Mouse (Mus musculus) megakaryocyte, adult 5-6 weeks (primary cell): Measurements from ENCODE around the gene Txn2. TPM values are rescaled to one million over a fixed set of nuclear protein-coding genes. Genes with fewer than 3 reads are reported as not detected.

ENCODE experiments used
- ATAC-seq: 2 replicates; pipeline ENCODE4 v1.8.0; 2016; ENCODE audit warnings: mild to moderate bottlenecking, inconsistent platforms; ENCODE audit not compliant: poor library complexity, severe bottlenecking
- total RNA-seq, 2 experiments: library from RNA; stranded (forward) in 1 of 2; stranded (reverse) in 1 of 2; fragments of 153-499, 151-499 nt in 1 of 2; fragments of 221-1000, 200-1000 nt in 1 of 2; gene quantifications; 2 replicates each; pipeline versions ENCODE4 v1.2.3 to v1.2.4; 2015 to 2017

The Txn2 gene
- total RNA-seq (2015) (162 and 187 TPM in 2 replicates), total RNA-seq (2017) (23.2 and 39.4 TPM in 2 replicates)

GRCm38 (mm10) chr15:77928673-77929331, at the start of gene Txn2:
Txn2 (minus strand) TSS chr15:77929006.
- peak; percentile 82 for ATAC-seq

GRCm38 (mm10) chr15:77977663-77978062, 48.9 kb upstream of the Txn2 start:
- no peak for ATAC-seq

GRCm38 (mm10) chr15:77974165-77974841, 45.5 kb upstream of the Txn2 start:
- ATAC-seq, result no peak

GRCm38 (mm10) chr15:77970470-77971292, 41.9 kb upstream of the Txn2 start, which contains the start of gene Eif3d:
Eif3d (minus strand) TSS chr15:77970813.
- peak; percentile 93 for ATAC-seq

- ATAC-seq, result no peak
Observed at GRCm38 (mm10) chr15:77969940-77970469, 41.2 kb upstream of the Txn2 start.

GRCm38 (mm10) chr15:77965117-77965528, 36.3 kb upstream of the Txn2 start:
- ATAC-seq, result no peak

- no peak for ATAC-seq
Observed at GRCm38 (mm10) chr15:77962447-77962846, 33.6 kb upstream of the Txn2 start.

GRCm38 (mm10) chr15:77960693-77961092, 31.9 kb upstream of the Txn2 start:
- no peak for ATAC-seq

GRCm38 (mm10) chr15:77958071-77958470, 29.3 kb upstream of the Txn2 start:
- ATAC-seq, result no peak

GRCm38 (mm10) chr15:77957625-77958024, 28.8 kb upstream of the Txn2 start:
- ATAC-seq, result no peak

- ATAC-seq, result peak; percentile 100
Observed at GRCm38 (mm10) chr15:77956404-77956901, 27.6 kb upstream of the Txn2 start, which contains the start of gene Foxred2. Foxred2 (minus strand) TSS chr15:77956722.

- 0 out of 2 replicates have a peak, but pooled peaks have one; percentile 2 for ATAC-seq
Observed at GRCm38 (mm10) chr15:77955440-77956403, 26.9 kb upstream of the Txn2 start.

- no peak for ATAC-seq
Observed at GRCm38 (mm10) chr15:77954362-77954761, 25.6 kb upstream of the Txn2 start.

GRCm38 (mm10) chr15:77952921-77953320, 24.1 kb upstream of the Txn2 start:
- no peak for ATAC-seq

GRCm38 (mm10) chr15:77949061-77949460, 20.3 kb upstream of the Txn2 start:
- ATAC-seq, result no peak

GRCm38 (mm10) chr15:77945711-77946110, 16.9 kb upstream of the Txn2 start:
- ATAC-seq, result peak; percentile 99

GRCm38 (mm10) chr15:77941563-77941962, 12.8 kb upstream of the Txn2 start:
- no peak for ATAC-seq

GRCm38 (mm10) chr15:77938516-77938915, 9.7 kb upstream of the Txn2 start:
- ATAC-seq, result no peak

GRCm38 (mm10) chr15:77935673-77936375, 7.0 kb upstream of the Txn2 start:
- no peak for ATAC-seq
